Mouse (Mus musculus) ES-Bruce4 (cell line): ENCODE results near the gene Tsc22d4. TPM values are rescaled to one million over a fixed set of nuclear protein-coding genes. Genes with fewer than 3 reads are reported as not detected.

Experiments used
- H3K27ac ChIP-seq: 2 replicates; pipeline ENCODE4 v1.5.1; 2012; ENCODE audit warnings: low read length, inconsistent platforms; ENCODE audit not compliant: insufficient read depth
- H3K27me3 ChIP-seq: 2 replicates; pipeline ENCODE4 v1.6.1; 2012; ENCODE audit warnings: mild to moderate bottlenecking, low read length, inconsistent platforms; ENCODE audit not compliant: control insufficient read depth, poor library complexity, insufficient read depth, severe bottlenecking
- H3K36me3 ChIP-seq: 2 replicates; pipeline ENCODE4 v1.6.1; 2012; ENCODE audit warnings: inconsistent platforms, mild to moderate bottlenecking, low read length, moderate library complexity; ENCODE audit not compliant: control insufficient read depth, poor library complexity, insufficient read depth, severe bottlenecking
- H3K4me1 ChIP-seq: one replicate; pipeline ENCODE4 v1.8.1; 2011; ENCODE audit warnings: low read length; ENCODE audit not compliant: control insufficient read depth, insufficient read depth
- H3K4me3 ChIP-seq: 2 replicates; pipeline ENCODE4 v1.5.1; 2011; ENCODE audit warnings: low read depth, mild to moderate bottlenecking, low read length
- H3K9ac ChIP-seq: 2 replicates; pipeline ENCODE4 v1.6.1; 2012; ENCODE audit warnings: low read depth, mild to moderate bottlenecking, inconsistent platforms; ENCODE audit not compliant: poor library complexity, severe bottlenecking
- H3K9me3 ChIP-seq: replicated peaks from 2 replicates; pipeline ENCODE4 v1.6.1; 2012; ENCODE audit warnings: mild to moderate bottlenecking, low read length, inconsistent platforms; ENCODE audit not compliant: control insufficient read depth, poor library complexity, insufficient read depth, severe bottlenecking
- CTCF ChIP-seq: IDR thresholded peaks from one replicate; pipeline ENCODE4 v1.8.1; 2011; ENCODE audit warnings: low read depth, low read length
- EP300 ChIP-seq: IDR thresholded peaks from 2 replicates; pipeline ENCODE4 v1.6.1; 2011; ENCODE audit warnings: low read depth, low read length; ENCODE audit not compliant: insufficient read depth
- POLR2A ChIP-seq: IDR thresholded peaks from one replicate; pipeline ENCODE4 v1.8.1; 2011; ENCODE audit warnings: low read length; ENCODE audit not compliant: insufficient read depth
- polyA plus RNA-seq: library from polyadenylated mRNA; stranded (reverse); fragments of >200 nt; gene quantifications from 2 replicates; pipeline ENCODE4 v1.2.4, GENCODE M21; 2011; ENCODE audit warnings: low read depth; ENCODE audit not compliant: missing spikeins, insufficient read depth, insufficient read length

Gene Tsc22d4
- polyA plus RNA-seq, 1 experiment, result 47.7 TPM

- H3K27ac ChIP-seq, result no peak overlapping the region
- no peak overlapping the region for H3K4me3 ChIP-seq
- H3K9ac ChIP-seq, result no peak overlapping the region
- peaks cover 2% of the 10 kb centered on the region for H3K4me1 ChIP-seq
- no peak for TF ChIP-seq POLR2A
- no peak for TF ChIP-seq CTCF
- TF ChIP-seq EP300, result no peak
- H3K9me3 ChIP-seq, result no peaks in the 10 kb centered on the region
- H3K36me3 ChIP-seq, result no peaks in the 10 kb centered on the region
- H3K27me3 ChIP-seq, result no peaks in the 10 kb centered on the region
These were observed 22.9 kb downstream of the Tsc22d4 start for GRCm38 (mm10) chr5:137768475-137768874.

DNA sequence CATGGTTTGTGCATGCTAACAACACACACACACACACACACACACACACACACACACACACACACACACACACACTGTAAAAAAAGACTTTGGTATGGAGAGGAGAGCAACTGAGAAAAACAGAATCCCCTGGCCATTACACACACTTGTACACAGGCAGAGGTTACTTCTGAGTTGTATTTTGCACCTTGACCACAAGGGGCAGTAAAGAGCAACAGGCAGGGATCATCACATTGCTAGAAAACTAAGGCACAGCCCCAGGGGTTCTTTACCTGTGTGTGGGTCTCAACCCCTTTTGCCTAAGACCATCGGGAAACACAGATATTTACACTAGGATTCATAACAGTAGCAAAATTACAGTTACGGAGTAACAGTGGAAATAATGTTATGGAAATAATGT is 25.2 kb downstream of the Tsc22d4 start:
- no peaks in the 10 kb centered on the region for H3K36me3 ChIP-seq
- no peaks in the 10 kb centered on the region for H3K4me1 ChIP-seq
- peak; percentile 32 for TF ChIP-seq CTCF
- TF ChIP-seq POLR2A, result no peak
- TF ChIP-seq EP300, result no peak
- no peak overlapping the region for H3K9ac ChIP-seq
- no peaks in the 10 kb centered on the region for H3K9me3 ChIP-seq
- H3K27ac ChIP-seq, result no peak overlapping the region
- no peaks in the 10 kb centered on the region for H3K27me3 ChIP-seq
- H3K4me3 ChIP-seq, result no peak overlapping the region

- H3K4me1 ChIP-seq, result no peaks in the 10 kb centered on the region
- TF ChIP-seq EP300 (no peak), CTCF (no peak), POLR2A (no peak)
- H3K27me3 ChIP-seq, result no peaks in the 10 kb centered on the region
- no peak overlapping the region for H3K27ac ChIP-seq
- H3K9me3 ChIP-seq, result no peaks in the 10 kb centered on the region
- no peak overlapping the region for H3K4me3 ChIP-seq
- H3K36me3 ChIP-seq, result no peaks in the 10 kb centered on the region
- H3K9ac ChIP-seq, result no peak overlapping the region
These were observed 27.2 kb downstream of the Tsc22d4 start for GRCm38 (mm10) chr5:137772755-137773154.

DNA sequence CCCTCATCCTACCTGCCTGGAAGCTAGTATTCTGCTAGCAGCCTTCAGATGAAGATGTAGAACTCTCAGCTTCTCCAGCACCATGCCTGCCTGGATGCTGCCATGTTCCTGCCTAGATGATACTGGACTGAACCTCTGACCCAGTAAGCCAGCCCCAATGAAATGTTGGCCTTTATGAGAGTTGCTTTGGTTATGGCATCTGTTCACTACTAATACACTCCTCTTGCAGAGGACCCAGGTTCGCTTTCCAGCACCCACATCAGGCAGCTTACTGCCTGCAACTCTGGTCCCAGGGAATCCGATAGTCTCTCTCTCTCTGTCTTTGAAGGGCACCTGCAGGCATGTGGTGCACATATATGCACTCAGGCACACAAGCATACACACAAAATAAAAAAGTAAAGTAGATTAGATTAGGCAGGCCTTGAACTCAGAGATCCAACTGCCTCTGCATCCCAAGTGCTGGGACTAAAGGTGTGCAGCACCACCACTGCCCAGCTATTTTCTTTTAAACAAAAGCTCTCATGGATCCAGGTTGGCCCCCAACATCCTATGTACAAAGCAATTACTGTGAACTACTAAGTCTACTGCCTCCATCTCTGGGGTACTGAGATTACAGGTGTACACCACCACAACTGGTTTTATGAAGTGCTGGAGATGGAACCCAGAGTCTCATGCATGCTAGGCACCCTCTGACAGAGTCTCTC is 30.2 kb downstream of the Tsc22d4 start:
- Histone ChIP-seq H3K4me1 (no peaks in the 10 kb centered on the region), H3K27ac (peak overlapping the region; percentile 40), H3K9me3 (no peaks in the 10 kb centered on the region), H3K36me3 (peaks cover 8% of the 10 kb centered on the region), H3K9ac (peak overlapping the region; percentile 4; the same call in 1 of the 2 replicates), H3K27me3 (no peaks in the 10 kb centered on the region), H3K4me3 (peak overlapping the region; percentile 24; the same call in 1 of the 2 replicates)
- TF ChIP-seq EP300 (no peak), CTCF (no peak), POLR2A (no peak)

- Histone ChIP-seq H3K9ac (peak overlapping the region; percentile 4; the same call in 1 of the 2 replicates), H3K27me3 (no peaks in the 10 kb centered on the region), H3K9me3 (no peaks in the 10 kb centered on the region), H3K36me3 (peaks cover 12% of the 10 kb centered on the region), H3K27ac (peak overlapping the region; percentile 40), H3K4me1 (no peaks in the 10 kb centered on the region), H3K4me3 (peak overlapping the region; percentile 24)
- TF ChIP-seq CTCF, result no peak
- no peak for TF ChIP-seq EP300
- TF ChIP-seq POLR2A, result no peak
These were observed 30.9 kb downstream of the Tsc22d4 start for GRCm38 (mm10) chr5:137776408-137776918.

GRCm38 (mm10) chr5:137777267-137777845 is 31.8 kb downstream of the Tsc22d4 start:
- peaks cover 21% of the 10 kb centered on the region for H3K36me3 ChIP-seq
- no peaks in the 10 kb centered on the region for H3K4me1 ChIP-seq
- peak overlapping the region; percentile 15; the same call in 1 of the 2 replicates for H3K9ac ChIP-seq
- peak overlapping the region; percentile 40; the same call in 1 of the 2 replicates for H3K27ac ChIP-seq
- no peak for TF ChIP-seq POLR2A
- no peaks in the 10 kb centered on the region for H3K9me3 ChIP-seq
- no peaks in the 10 kb centered on the region for H3K27me3 ChIP-seq
- H3K4me3 ChIP-seq, result no peak overlapping the region
